Mouse (Mus musculus): Measurements from ENCODE around the gene Polr3e. TPM values are rescaled to one million over a fixed set of nuclear protein-coding genes. Genes with fewer than 3 reads are reported as not detected.

Gene Polr3e
- 4.7 and 6.7 TPM in 2 replicates for total RNA-seq (2014; rRNA removed)
- polyA plus RNA-seq (2012; rRNA removed), result 6.6 and 8.7 TPM in 2 replicates

DNA sequence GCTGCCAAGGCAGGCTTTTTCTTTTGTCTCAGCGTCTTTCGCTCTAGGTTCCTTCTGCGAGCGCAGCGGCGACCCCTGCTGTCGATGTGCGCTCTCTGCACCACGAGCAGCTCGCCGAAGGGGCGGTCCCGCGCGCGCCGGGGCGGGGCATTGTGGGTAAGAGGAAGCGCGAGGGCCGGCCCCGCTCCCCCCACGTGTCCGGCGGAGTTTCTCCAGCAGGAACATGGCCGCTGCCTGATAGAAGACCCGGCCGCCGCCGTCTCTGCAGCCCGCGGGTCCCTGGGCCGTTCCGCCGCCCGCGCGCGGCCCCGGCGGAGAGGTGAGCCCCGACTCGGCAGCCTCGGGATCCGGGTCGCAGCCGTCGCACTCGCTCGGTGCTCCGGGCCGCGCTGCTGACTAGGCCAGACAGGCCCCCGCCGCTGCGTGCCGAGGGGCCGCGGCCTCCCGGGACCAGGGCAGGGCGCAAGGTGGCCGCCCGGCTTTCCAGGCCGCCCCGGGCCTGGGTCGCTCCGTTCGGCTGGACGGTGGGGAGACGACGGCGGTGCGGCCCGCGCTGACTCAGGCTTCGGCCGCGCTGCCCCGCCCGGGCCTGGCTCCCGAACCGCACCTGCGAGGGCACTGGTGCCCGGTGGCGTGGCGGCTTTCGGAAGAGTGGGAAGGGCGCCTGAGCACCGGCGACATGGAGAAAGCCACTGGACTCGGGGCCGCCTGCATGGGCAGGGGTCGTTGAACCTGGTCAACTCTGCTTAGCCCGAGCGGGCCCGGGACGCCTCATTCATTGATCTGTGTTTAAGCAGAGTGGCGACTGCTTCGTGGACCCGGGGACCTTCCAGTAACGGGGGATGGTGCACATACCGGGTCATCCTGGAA lies at the start of gene Polr3e:
Gene Polr3e, plus strand, starts transcription at position 153 of the 870 bp plus-strand sequence.
- H3K27me3 ChIP-seq (ENCODE audit: control insufficient read depth, insufficient read depth, low read length), result no peaks in the 10 kb centered on the region
- WGBS, result under 1% methylated on average over 102 of the region's 102 CpGs
- no peaks in the 10 kb centered on the region; the same call in 1 of the 2 replicates for H3K4me1 ChIP-seq (ENCODE audit: control insufficient read depth, insufficient read depth, low read length)
- TF ChIP-seq POLR2A (IDR thresholded peaks at IDR 0.05; ENCODE audit: extremely low read depth, insufficient read depth, low read length), result 0 out of 2 replicates have a peak, but pooled peaks have one; percentile 34
- peak; percentile 87 for TF ChIP-seq CTCF (IDR thresholded peaks at IDR 0.05; ENCODE audit: low read depth, low read length)
- H3K4me3 ChIP-seq (ENCODE audit: insufficient read depth, low read depth, low read length), result peak within 1 kb of the TSS; percentile 72
- H3K36me3 ChIP-seq (ENCODE audit: control insufficient read depth, insufficient read depth, low read length), result no peaks in the 10 kb centered on the region
- peaks cover 9% of the 10 kb centered on the region; the same call in 1 of the 2 replicates for H3K79me2 ChIP-seq (ENCODE audit: control insufficient read depth, insufficient read depth, low read length)
- peak within 1 kb of the TSS; percentile 70 for H3K27ac ChIP-seq (replicated peaks; ENCODE audit: insufficient read depth, low read depth, low read length)
- H3K9ac ChIP-seq (ENCODE audit: low read depth, low read length), result peak within 1 kb of the TSS; percentile 91
- peak; percentile 81 for DNase-seq (ENCODE audit: extremely low read depth, low read depth, low spot score)

GRCm38 (mm10) chr7:120869883-120870282 lies 47.7 kb upstream of the Polr3e start:
- Histone ChIP-seq H3K9ac (ENCODE audit: low read depth, low read length) (no peak overlapping the region), H3K27me3 (ENCODE audit: control insufficient read depth, insufficient read depth, low read length) (no peaks in the 10 kb centered on the region), H3K4me3 (ENCODE audit: insufficient read depth, low read depth, low read length) (no peak overlapping the region), H3K4me1 (ENCODE audit: control insufficient read depth, insufficient read depth, low read length) (no peaks in the 10 kb centered on the region; the same call in 1 of the 2 replicates), H3K79me2 (ENCODE audit: control insufficient read depth, insufficient read depth, low read length) (peaks cover 3% of the 10 kb centered on the region; the same call in 1 of the 2 replicates), H3K27ac (replicated peaks; ENCODE audit: insufficient read depth, low read depth, low read length) (no peak overlapping the region), H3K36me3 (ENCODE audit: control insufficient read depth, insufficient read depth, low read length) (no peaks in the 10 kb centered on the region)
- DNase-seq (ENCODE audit: extremely low read depth, low read depth, low spot score), result no peak
- WGBS, result 23% methylated on average over 5 of the region's 5 CpGs
- no peak for TF ChIP-seq POLR2A (IDR thresholded peaks at IDR 0.05; ENCODE audit: extremely low read depth, insufficient read depth, low read length)
- TF ChIP-seq CTCF (IDR thresholded peaks at IDR 0.05; ENCODE audit: low read depth, low read length), result no peak

DNA sequence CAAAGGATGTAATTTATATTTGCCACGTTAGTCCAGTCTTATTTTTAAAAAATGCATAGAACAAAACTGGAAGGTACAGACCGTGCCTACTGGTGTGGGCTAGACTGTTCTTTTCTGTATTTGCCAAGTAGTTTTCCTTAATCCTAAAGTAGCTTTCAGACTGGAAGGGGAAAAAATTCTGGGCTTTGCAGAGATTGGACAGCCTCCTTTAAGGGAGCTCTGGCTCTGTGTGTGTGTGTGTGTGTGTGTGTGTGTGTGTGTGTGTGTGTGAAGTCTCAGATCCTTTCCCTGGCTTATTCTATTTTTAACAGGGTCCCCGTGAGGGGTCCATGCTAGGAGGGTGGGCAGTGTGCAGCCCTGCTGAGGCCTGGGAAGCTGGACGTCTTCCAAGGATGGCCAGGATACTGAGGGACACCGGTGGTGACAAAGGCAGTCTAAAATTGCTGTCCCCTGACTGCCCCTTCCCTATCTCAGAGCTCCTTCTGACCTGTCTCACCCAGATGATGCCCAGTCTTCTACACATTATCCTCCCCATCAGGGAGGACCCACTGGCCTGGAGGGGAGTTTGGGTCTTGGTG lies 47.0 kb upstream of the Polr3e start:
- no peaks in the 10 kb centered on the region for H3K36me3 ChIP-seq (ENCODE audit: control insufficient read depth, insufficient read depth, low read length)
- TF ChIP-seq POLR2A (IDR thresholded peaks at IDR 0.05; ENCODE audit: extremely low read depth, insufficient read depth, low read length), result no peak
- no peak for TF ChIP-seq CTCF (IDR thresholded peaks at IDR 0.05; ENCODE audit: low read depth, low read length)
- H3K27me3 ChIP-seq (ENCODE audit: control insufficient read depth, insufficient read depth, low read length), result no peaks in the 10 kb centered on the region
- DNase-seq (ENCODE audit: extremely low read depth, low read depth, low spot score), result no peak
- no peaks in the 10 kb centered on the region; the same call in 1 of the 2 replicates for H3K4me1 ChIP-seq (ENCODE audit: control insufficient read depth, insufficient read depth, low read length)
- H3K9ac ChIP-seq (ENCODE audit: low read depth, low read length), result no peak overlapping the region
- 71% methylated on average over 5 of the region's 5 CpGs for WGBS
- H3K79me2 ChIP-seq (ENCODE audit: control insufficient read depth, insufficient read depth, low read length), result peaks cover 3% of the 10 kb centered on the region; the same call in 1 of the 2 replicates
- no peak overlapping the region for H3K4me3 ChIP-seq (ENCODE audit: insufficient read depth, low read depth, low read length)
- no peak overlapping the region for H3K27ac ChIP-seq (replicated peaks; ENCODE audit: insufficient read depth, low read depth, low read length)

GRCm38 (mm10) chr7:120873083-120873482 lies 44.5 kb upstream of the Polr3e start:
- no peaks in the 10 kb centered on the region for H3K36me3 ChIP-seq (ENCODE audit: control insufficient read depth, insufficient read depth, low read length)
- no peak for DNase-seq (ENCODE audit: extremely low read depth, low read depth, low spot score)
- TF ChIP-seq CTCF (IDR thresholded peaks at IDR 0.05; ENCODE audit: low read depth, low read length), result no peak
- no peak for TF ChIP-seq POLR2A (IDR thresholded peaks at IDR 0.05; ENCODE audit: extremely low read depth, insufficient read depth, low read length)
- no peaks in the 10 kb centered on the region for H3K27me3 ChIP-seq (ENCODE audit: control insufficient read depth, insufficient read depth, low read length)
- 0 out of 2 replicates have a peak, but pooled peaks cover 3% of the 10 kb centered on the region for H3K79me2 ChIP-seq (ENCODE audit: control insufficient read depth, insufficient read depth, low read length)
- no peaks in the 10 kb centered on the region; the same call in 1 of the 2 replicates for H3K4me1 ChIP-seq (ENCODE audit: control insufficient read depth, insufficient read depth, low read length)
- 89% methylated on average over 12 of the region's 12 CpGs for WGBS
- H3K9ac ChIP-seq (ENCODE audit: low read depth, low read length), result no peak overlapping the region
- no peak overlapping the region for H3K27ac ChIP-seq (replicated peaks; ENCODE audit: insufficient read depth, low read depth, low read length)
- no peak overlapping the region for H3K4me3 ChIP-seq (ENCODE audit: insufficient read depth, low read depth, low read length)

GRCm38 (mm10) chr7:120874021-120874420 lies 43.5 kb upstream of the Polr3e start:
- no peaks in the 10 kb centered on the region for H3K27me3 ChIP-seq (ENCODE audit: control insufficient read depth, insufficient read depth, low read length)
- H3K79me2 ChIP-seq (ENCODE audit: control insufficient read depth, insufficient read depth, low read length), result 0 out of 2 replicates have a peak, but pooled peaks cover 2% of the 10 kb centered on the region
- H3K36me3 ChIP-seq (ENCODE audit: control insufficient read depth, insufficient read depth, low read length), result no peaks in the 10 kb centered on the region
- H3K27ac ChIP-seq (replicated peaks; ENCODE audit: insufficient read depth, low read depth, low read length), result no peak overlapping the region
- TF ChIP-seq CTCF (IDR thresholded peaks at IDR 0.05; ENCODE audit: low read depth, low read length), result no peak
- no peak for TF ChIP-seq POLR2A (IDR thresholded peaks at IDR 0.05; ENCODE audit: extremely low read depth, insufficient read depth, low read length)
- no peak overlapping the region for H3K4me3 ChIP-seq (ENCODE audit: insufficient read depth, low read depth, low read length)
- H3K4me1 ChIP-seq (ENCODE audit: control insufficient read depth, insufficient read depth, low read length), result no peaks in the 10 kb centered on the region; the same call in 1 of the 2 replicates
- H3K9ac ChIP-seq (ENCODE audit: low read depth, low read length), result no peak overlapping the region
- no peak for DNase-seq (ENCODE audit: extremely low read depth, low read depth, low spot score)
- WGBS, result 94% methylated on average over 3 of the region's 3 CpGs
